Mouse (Mus musculus) heart, embryonic 16.5 days (tissue): ENCODE data around the gene Ankrd28. TPM values are rescaled to one million over a fixed set of nuclear protein-coding genes. Genes with fewer than 3 reads are reported as not detected.

Source experiments
- ATAC-seq: fragments of 200-750 bp; cut with Nextera tagmentation; replicated peaks from 2 replicates; pipeline ENCODE4 v1.8.0; 2017; ENCODE audit warnings: moderate number of reproducible peaks; ENCODE audit not compliant: insufficient read depth, low FRiP score; ENCODE audit errors: extremely low read depth
- H3K27ac ChIP-seq: fragments of 300-500 bp; sonication (generic); 2 replicates; pipeline ENCODE4 v1.5.1; 2014; ENCODE audit warnings: mild to moderate bottlenecking, low read length, control low read depth, moderate library complexity
- H3K27me3 ChIP-seq: fragments of 300-500 bp; sonication (generic); 2 replicates; pipeline ENCODE4 v1.6.1; 2014; ENCODE audit warnings: low read length, mixed read lengths; ENCODE audit not compliant: control insufficient read depth, insufficient read depth
- H3K36me3 ChIP-seq: fragments of 300-500 bp; sonication (generic); 2 replicates; pipeline ENCODE4 v1.6.1; 2014; ENCODE audit not compliant: control insufficient read depth, insufficient read depth
- H3K4me1 ChIP-seq: fragments of 300-500 bp; sonication (generic); 2 replicates; pipeline ENCODE4 v1.6.1; 2014; ENCODE audit warnings: low read length, mixed read lengths; ENCODE audit not compliant: control insufficient read depth, insufficient read depth
- H3K4me2 ChIP-seq: fragments of 300-500 bp; sonication (generic); 2 replicates; pipeline ENCODE4 v1.6.1; 2014; ENCODE audit warnings: low read depth, mild to moderate bottlenecking, control low read depth, low read length
- H3K4me3 ChIP-seq: fragments of 300-500 bp; sonication (generic); 2 replicates; pipeline ENCODE4 v1.5.1; 2014; ENCODE audit warnings: mild to moderate bottlenecking, control low read depth, low read length
- H3K9ac ChIP-seq: fragments of 300-500 bp; sonication (generic); 2 replicates; pipeline ENCODE4 v1.6.1; 2014; ENCODE audit warnings: low read length, control low read depth
- H3K9me3 ChIP-seq: fragments of 300-500 bp; sonication (generic); replicated peaks from 2 replicates; pipeline ENCODE4 v1.6.1; 2016; ENCODE audit warnings: low read length; ENCODE audit not compliant: control insufficient read depth
- WGBS: fragments of 180-500 bp; shearing (Covaris S2); extraction: QIAGEN DNeasy Blood & Tissue Kit; methylation state at CpG from one replicate; pipeline ENCODE4 v1.1.7; 2014; 5-methylcytosine and 5-hydroxymethylcytosine counted together
- polyA plus RNA-seq: library from polyadenylated mRNA; unstranded; fragments of >200 nt; fragmentation: Nextera tagmentation; extraction: Ambion mirVana; gene quantifications from 2 replicates; pipeline ENCODE4 v1.2.1, GENCODE M21; 2015

Gene Ankrd28
- polyA plus RNA-seq, 1 experiment from 2014 or later = 5.3 TPM

DNA sequence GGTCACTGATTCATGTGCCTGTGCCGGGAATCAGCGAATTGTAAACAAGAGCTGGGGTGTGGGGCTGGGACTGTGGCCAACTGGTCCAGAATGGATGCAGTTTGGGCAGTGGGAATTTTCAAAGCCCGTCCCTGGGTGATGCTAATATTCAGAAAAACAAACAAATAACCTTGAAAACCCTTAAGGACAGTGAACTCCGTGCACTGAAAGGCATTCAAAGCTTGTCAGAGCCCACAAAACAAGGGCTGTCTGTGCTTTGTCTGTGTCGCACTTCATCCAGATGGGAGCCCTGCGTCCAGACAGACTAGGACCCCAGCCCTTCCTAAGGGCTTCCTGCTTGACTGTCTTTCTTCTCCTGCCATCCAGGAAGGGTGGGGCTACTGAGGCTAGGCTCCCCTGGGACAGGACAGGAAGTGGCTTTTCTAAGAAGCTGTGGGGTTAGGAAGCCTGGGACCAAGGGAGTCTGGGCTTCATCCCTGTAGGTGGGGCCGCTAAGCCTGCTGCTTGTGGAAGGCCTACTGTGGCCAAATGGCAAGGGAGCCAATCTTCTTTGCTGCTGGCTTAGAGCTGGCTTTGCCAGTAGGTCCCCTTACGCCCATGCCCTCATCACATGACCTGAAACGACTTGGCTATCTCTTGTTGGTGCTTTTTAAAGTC, 167.8 kb downstream of the Ankrd28 start:
- Histone ChIP-seq H3K27ac (peak overlapping the region; percentile 94), H3K9me3 (no peaks in the 10 kb centered on the region), H3K9ac (peak overlapping the region; percentile 81), H3K27me3 (no peaks in the 10 kb centered on the region), H3K4me1 (peaks cover 49% of the 10 kb centered on the region), H3K4me3 (peak overlapping the region; percentile 49), H3K36me3 (peaks cover 11% of the 10 kb centered on the region), H3K4me2 (peak overlapping the region; percentile 76)
- 27% methylated on average over 9 of the region's 9 CpGs for WGBS
- 0 out of 2 replicates have a peak, but pooled peaks have one; percentile 11 for ATAC-seq

DNA sequence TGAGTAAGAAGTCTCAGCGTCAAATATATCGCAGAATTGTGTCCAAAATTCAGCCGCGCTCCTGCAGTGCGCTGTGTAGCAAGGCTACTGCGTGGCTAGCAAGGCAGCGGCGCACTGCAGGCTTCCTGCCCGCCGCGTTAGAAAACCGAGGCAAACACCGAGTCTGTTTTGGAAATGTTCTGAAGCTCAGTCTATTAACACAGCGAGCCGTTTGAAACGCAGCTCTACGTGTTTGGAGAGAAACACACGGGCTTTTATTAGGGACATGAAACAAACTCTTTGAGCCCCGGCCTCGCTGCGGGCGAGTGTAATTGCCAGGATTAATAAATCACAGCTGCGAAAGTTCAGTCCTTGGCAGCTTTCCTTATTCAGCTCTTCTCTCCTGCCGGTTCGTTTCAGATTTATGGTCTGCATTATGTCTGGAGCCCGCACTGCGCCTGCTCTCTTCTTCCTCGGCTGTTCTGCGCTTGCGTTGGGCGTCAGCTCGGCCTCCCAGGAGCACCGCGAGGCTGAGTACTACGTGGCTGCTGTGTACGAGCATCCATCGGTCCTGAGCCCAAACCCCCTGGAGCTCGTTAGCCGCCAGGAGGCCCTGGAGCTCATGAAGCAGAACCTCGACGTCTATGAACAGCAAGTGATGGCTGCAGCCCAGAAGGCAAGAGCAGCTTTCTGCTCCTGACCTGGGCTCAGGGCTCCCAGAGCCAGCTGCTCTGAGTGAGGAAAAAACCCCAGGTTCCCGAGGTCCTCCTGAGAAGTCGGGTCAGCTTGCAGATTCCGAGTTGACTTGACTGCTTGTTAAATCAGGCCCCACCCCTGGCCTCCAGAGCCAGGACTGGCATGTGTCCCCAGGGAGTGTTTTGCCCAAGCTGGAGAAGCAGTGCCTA, 168.5 kb downstream of the Ankrd28 start:
- Histone ChIP-seq H3K27me3 (no peaks in the 10 kb centered on the region), H3K9me3 (no peaks in the 10 kb centered on the region), H3K27ac (peak overlapping the region; percentile 94), H3K4me3 (peak overlapping the region; percentile 49), H3K9ac (peak overlapping the region; percentile 81), H3K36me3 (peaks cover 4% of the 10 kb centered on the region), H3K4me1 (peaks cover 53% of the 10 kb centered on the region), H3K4me2 (peak overlapping the region; percentile 76)
- WGBS = 6% methylated on average over 44 of the region's 44 CpGs
- peak; percentile 78 for ATAC-seq

DNA sequence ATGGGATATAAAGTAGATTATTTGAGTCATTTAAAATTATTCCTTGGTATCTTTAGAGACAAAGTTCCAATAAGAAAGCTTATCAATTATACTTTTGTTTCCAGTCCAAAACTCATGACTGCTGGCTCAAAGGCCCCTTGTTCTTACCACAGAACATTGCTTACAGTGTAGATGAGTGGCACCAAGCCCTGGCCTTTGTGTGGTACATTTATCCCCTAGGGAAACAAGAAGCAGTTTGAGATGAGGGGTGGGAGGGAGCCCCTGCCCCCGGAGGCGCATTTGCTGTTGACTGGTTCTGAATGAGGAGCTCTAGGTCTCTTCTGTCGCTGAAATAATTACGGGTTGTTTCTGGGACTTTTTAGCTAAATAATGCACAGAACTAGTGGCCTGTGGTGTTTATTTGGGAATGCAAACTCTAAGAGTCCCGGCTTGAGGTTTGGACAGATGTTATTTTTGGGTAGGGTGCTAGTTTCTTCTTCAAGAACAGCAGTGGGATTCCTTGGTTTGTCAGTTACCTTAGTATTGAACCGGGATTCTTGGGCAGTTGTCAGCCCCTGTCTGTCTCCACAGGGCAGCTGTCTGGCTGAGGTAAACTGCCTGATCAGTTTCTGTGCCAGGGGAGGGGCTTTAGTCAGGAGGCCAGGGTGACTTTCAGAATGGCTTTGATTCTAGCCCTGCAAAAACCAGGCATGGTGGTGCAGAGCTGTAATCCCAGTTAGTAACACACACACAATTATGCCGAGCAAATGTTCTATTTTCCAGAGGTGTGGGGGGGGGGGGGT, 169.9 kb downstream of the Ankrd28 start:
- Histone ChIP-seq H3K27me3 (no peaks in the 10 kb centered on the region), H3K9me3 (no peaks in the 10 kb centered on the region), H3K4me1 (peaks cover 53% of the 10 kb centered on the region), H3K9ac (peak overlapping the region; percentile 62), H3K36me3 (no peaks in the 10 kb centered on the region), H3K4me3 (no peak overlapping the region), H3K27ac (peak overlapping the region; percentile 94), H3K4me2 (no peak overlapping the region)
- ATAC-seq = no peak
- WGBS = 72% methylated on average over 7 of the region's 7 CpGs

DNA sequence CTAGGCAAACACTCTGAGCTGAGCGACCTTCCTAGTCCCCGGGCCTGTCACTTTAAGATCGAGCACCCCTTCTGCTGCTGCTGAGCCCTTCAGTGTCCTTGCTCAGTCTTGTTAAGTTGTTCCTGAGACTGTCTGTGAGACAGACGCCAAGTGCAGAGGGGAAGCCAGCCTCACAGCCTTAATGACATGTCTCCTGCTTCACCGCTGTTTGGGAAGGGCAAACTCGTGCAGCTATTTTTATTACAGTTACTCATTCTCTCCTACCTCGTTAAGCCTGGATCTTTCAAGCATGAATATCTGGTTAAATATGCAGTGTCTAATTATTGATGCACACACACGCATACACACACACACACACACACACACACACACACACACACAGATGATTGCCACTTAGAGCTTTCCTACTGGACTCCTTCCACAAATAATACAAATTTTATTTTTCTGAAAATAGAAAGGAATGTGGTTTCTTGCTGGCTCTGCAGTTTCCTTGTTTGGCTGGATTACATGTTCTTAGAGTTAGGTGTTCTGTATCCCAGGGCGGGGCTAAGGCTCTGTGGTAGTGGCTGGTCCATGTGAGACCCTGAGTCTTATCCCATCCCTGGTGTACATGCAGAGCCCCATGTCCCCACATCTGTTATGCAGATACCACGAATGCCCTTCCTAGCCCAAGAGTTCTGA, 170.8 kb downstream of the Ankrd28 start:
- WGBS = 19% methylated on average over 10 of the region's 10 CpGs
- H3K4me3 ChIP-seq = no peak overlapping the region
- peak overlapping the region; percentile 22; the same call in 1 of the 2 replicates for H3K4me2 ChIP-seq
- H3K27me3 ChIP-seq = no peaks in the 10 kb centered on the region
- H3K9ac ChIP-seq = peak overlapping the region; percentile 62
- peak overlapping the region; percentile 94 for H3K27ac ChIP-seq
- peak; percentile 53 for ATAC-seq
- H3K36me3 ChIP-seq = no peaks in the 10 kb centered on the region
- no peaks in the 10 kb centered on the region for H3K9me3 ChIP-seq
- peaks cover 51% of the 10 kb centered on the region for H3K4me1 ChIP-seq

DNA sequence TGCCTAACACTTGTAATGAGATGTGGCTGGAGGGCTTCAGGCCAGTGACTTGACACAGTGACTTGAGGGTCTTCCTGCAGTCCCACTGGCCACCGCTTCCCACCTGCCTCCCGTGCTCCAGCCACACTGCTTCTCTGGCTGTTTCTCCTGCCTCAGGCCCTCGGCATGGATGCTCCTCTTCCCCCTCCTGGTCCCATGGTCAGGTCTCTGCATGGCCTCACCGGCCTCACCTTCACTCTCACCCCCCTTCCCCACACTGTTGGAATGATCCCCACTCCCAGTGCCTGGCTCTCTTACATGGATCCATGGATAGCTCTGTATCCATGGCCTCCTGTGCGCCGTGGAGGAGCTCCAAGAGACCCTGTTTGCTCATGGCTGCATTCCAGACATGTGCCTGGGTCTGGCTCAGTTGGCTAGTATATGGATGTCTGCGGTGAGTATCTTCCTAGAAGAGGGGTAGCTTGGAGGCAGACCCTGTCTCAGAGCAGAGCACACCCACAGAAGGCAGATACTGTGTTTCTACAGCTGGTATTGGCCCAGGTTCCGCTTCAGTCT, 172.2 kb downstream of the Ankrd28 start:
- H3K4me1 ChIP-seq = peaks cover 37% of the 10 kb centered on the region
- H3K9me3 ChIP-seq = no peaks in the 10 kb centered on the region
- no peak overlapping the region for H3K4me2 ChIP-seq
- no peak for ATAC-seq
- 84% methylated on average over 8 of the region's 8 CpGs for whole genome bisulfite sequencing
- no peaks in the 10 kb centered on the region for H3K27me3 ChIP-seq
- no peak overlapping the region for H3K9ac ChIP-seq
- peak overlapping the region; percentile 94 for H3K27ac ChIP-seq
- H3K4me3 ChIP-seq = no peak overlapping the region
- H3K36me3 ChIP-seq = no peaks in the 10 kb centered on the region

DNA sequence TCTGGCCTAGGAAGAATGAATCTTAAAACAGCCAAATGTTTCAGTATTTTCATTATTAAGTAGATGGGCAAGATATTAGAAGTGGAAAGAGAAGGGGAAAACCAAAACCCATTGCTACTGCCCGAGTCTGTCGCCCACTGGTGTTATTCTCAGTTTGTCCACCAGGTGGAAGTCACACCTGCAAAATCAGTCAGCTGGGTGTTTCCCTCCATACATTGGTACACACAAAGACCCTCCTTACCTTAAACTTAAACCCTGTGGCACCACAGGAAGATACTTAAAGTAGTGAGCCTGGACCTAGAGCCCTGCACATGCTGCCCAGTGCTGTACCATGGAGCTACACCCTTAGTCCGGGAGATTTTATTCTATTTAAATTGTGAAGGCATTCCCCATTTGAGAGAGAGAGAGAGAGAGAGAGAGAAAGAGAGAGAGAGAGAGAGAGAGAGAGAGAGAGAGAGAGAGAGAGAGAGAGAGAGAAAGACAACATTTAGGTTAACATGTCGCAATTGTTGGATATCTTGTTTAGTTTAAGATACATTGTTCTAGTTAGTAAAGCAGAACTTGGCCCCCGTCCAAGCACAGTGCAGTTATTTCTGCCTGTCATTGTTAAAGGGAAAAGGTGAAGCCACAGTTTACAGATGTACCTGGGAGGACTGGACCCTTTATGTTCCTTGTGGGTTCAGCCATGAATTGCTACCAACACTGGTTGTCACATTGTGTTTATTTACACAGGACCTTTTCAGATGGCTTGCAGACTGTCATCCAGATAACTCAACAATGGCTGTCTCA, 173.4 kb downstream of the Ankrd28 start:
- H3K27me3 ChIP-seq = no peaks in the 10 kb centered on the region
- ATAC-seq = no peak
- WGBS = 19% methylated on average over 5 of the region's 5 CpGs
- H3K4me2 ChIP-seq = no peak overlapping the region
- peaks cover 33% of the 10 kb centered on the region for H3K4me1 ChIP-seq
- no peaks in the 10 kb centered on the region for H3K9me3 ChIP-seq
- no peak overlapping the region for H3K9ac ChIP-seq
- H3K4me3 ChIP-seq = no peak overlapping the region
- no peaks in the 10 kb centered on the region for H3K36me3 ChIP-seq
- H3K27ac ChIP-seq = no peak overlapping the region

DNA sequence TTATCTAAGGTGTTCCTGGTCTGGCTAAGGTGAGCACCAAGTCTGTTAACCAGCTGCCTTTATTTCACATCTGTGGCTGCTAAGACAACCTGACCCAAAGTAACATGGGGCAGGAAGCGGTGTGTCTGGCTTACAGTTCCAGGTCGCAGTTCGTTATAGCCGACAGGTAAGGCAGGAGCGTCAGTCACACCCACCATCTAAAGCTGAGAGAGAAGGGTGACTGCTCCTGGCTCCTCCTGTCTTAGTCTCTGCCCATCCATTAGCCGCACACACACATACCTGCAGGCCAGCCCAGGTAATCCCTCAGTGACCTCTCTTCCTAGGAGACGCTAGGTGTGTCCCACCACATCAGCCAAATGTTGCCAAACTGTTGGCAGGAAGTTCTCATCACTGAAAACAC, 174.1 kb downstream of the Ankrd28 start:
- H3K27me3 ChIP-seq = no peaks in the 10 kb centered on the region
- H3K9ac ChIP-seq = no peak overlapping the region
- no peaks in the 10 kb centered on the region for H3K36me3 ChIP-seq
- no peak overlapping the region for H3K4me3 ChIP-seq
- no peak overlapping the region for H3K27ac ChIP-seq
- ATAC-seq = no peak
- peaks cover 34% of the 10 kb centered on the region for H3K4me1 ChIP-seq
- H3K9me3 ChIP-seq = no peaks in the 10 kb centered on the region
- no peak overlapping the region for H3K4me2 ChIP-seq
- 66% methylated on average over 7 of the region's 7 CpGs for WGBS

DNA sequence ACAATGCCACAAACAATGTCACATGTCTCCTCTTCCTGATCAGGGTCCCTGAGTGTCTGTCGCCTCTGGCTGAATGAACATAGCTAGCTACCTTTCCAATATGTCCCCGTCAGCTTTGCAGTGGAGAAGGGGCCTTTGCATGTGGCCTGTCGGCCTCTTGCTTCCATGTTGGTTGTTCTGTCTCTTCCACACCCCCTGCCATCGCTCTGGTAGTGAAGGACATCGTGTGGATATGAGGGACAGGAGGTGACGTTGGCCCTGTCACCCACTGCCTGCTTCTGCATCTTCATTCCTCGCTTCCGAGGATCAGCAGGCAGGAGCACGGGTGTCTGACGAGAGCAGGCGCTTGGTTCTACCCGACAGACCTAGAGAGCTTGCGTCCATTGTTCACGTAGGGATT, 175.0 kb downstream of the Ankrd28 start:
- H3K27ac ChIP-seq = no peak overlapping the region
- H3K4me3 ChIP-seq = no peak overlapping the region
- WGBS = 79% methylated on average over 14 of the region's 14 CpGs
- ATAC-seq = no peak
- H3K9me3 ChIP-seq = peaks cover under 1% of the 10 kb centered on the region; the same call in 1 of the 2 replicates
- H3K36me3 ChIP-seq = no peaks in the 10 kb centered on the region
- H3K9ac ChIP-seq = no peak overlapping the region
- peaks cover 28% of the 10 kb centered on the region for H3K4me1 ChIP-seq
- no peaks in the 10 kb centered on the region for H3K27me3 ChIP-seq
- no peak overlapping the region for H3K4me2 ChIP-seq
